In the genomic region with DNA sequence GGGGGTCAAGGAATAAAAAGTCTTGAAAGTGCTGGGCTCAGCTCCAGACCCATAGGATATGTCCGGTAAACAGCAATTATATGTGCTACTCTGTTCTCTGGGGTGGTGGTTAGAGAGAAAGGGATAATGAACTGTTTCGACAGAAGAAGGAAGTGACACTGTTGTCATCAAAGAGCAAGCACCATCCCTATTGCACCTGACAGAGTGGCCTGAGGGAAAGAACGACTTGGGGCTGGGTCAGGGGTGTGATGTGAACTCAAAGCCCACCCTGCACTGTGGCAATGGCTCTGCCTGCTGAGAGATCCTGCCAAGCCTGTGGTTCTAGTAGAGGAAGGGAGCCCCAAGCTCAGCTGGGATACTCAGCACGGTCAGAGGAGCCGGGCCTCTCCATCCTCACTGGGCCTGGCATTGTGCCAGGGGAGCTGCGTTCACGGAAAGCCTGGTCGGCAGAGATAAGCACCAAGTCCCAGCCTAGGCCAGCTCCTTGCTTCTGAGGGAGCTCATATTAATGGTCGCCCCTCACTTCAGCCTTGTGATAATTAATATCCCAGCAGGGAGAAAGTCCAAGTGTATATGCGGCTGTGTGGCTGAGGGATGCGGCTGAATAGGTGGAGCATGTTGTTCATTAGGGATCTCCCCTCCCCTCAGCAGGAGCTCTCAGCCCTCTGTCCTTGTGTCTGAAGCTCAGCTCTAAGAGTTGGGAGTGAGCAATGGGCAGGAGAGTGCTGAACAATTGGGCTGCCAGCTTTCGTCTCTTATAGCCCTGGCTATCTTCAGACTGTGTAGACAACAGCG, we compare ENCODE assay signal across 8 mouse cellular contexts.
DNase-seq lines count a peak whose midpoint lies in the region; ATAC-seq and TF ChIP-seq lines count a peak whose summit lies in the region.

No protein-coding gene starts in this region.

- peak; percentile 70 for DNase-seq in intestine, embryonic 14.5 days (ENCODE audit: low spot score)
- peak; percentile 55 for DNase-seq in heart, postnatal 0 days (ENCODE audit: low spot score)
- no peak for DNase-seq in liver, embryonic 11.5 days (ENCODE audit: low spot score)
- peak; percentile 16 for DNase-seq in midbrain, postnatal 0 days (ENCODE audit: low spot score)
- DNase-seq in layer of hippocampus, postnatal 36 days: no peak
- DNase-seq in yolk sac, embryonic 10.5 days (ENCODE audit: low spot score): no peak

- WGBS in intestine, embryonic 14.5 days: 31% methylated on average over 13 of the region's 13 CpGs
- WGBS in intestine, postnatal 0 days: 29% methylated on average over 13 of the region's 13 CpGs
- WGBS in heart, postnatal 0 days: 20% methylated on average over 13 of the region's 13 CpGs
- WGBS in liver, embryonic 11.5 days: 50% methylated on average over 13 of the region's 13 CpGs
- WGBS in midbrain, postnatal 0 days: 38% methylated on average over 13 of the region's 13 CpGs

- H3K9me3 ChIP-seq in intestine, embryonic 14.5 days (ENCODE audit: control insufficient read depth, low read length): 0 out of 2 replicates have a peak, but pooled peaks cover 3% of the 10 kb centered on the region
- H3K9me3 ChIP-seq in intestine, postnatal 0 days (ENCODE audit: control insufficient read depth): no peaks in the 10 kb centered on the region
- no peaks in the 10 kb centered on the region for H3K9me3 ChIP-seq in heart, postnatal 0 days (replicated peaks; ENCODE audit: control insufficient read depth, low read length)
- H3K9me3 ChIP-seq in liver, embryonic 11.5 days (ENCODE audit: control insufficient read depth, low read length): no peaks in the 10 kb centered on the region
- no peaks in the 10 kb centered on the region for H3K9me3 ChIP-seq in midbrain, postnatal 0 days (ENCODE audit: low read length)

- H3K27ac ChIP-seq in intestine, embryonic 14.5 days (ENCODE audit: low read depth): no peak overlapping the region
- no peak overlapping the region; the same call in 1 of the 2 replicates for H3K27ac ChIP-seq in intestine, postnatal 0 days (ENCODE audit: low read depth, low read length)
- H3K27ac ChIP-seq in heart, postnatal 0 days (ENCODE audit: low read depth): no peak overlapping the region
- H3K27ac ChIP-seq in liver, embryonic 11.5 days (ENCODE audit: low read depth, low read length): no peak overlapping the region
- H3K27ac ChIP-seq in midbrain, postnatal 0 days (ENCODE audit: low read depth, low read length): no peak overlapping the region

- H3K4me3 ChIP-seq in intestine, embryonic 14.5 days (ENCODE audit: low read depth, low read length): no peak overlapping the region
- no peak overlapping the region for H3K4me3 ChIP-seq in intestine, postnatal 0 days (ENCODE audit: low read depth, low read length)
- H3K4me3 ChIP-seq in heart, postnatal 0 days (ENCODE audit: low read depth, low read length): no peak overlapping the region
- H3K4me3 ChIP-seq in liver, embryonic 11.5 days (ENCODE audit: low read depth, low read length): no peak overlapping the region
- no peak overlapping the region for H3K4me3 ChIP-seq in midbrain, postnatal 0 days (ENCODE audit: low read depth, low read length)

- H3K4me2 ChIP-seq in intestine, embryonic 14.5 days (ENCODE audit: low read length): no peak overlapping the region
- H3K4me2 ChIP-seq in intestine, postnatal 0 days (replicated peaks; ENCODE audit: low read depth): no peak overlapping the region
- H3K4me2 ChIP-seq in heart, postnatal 0 days (ENCODE audit: low read depth, low read length): no peak overlapping the region
- no peak overlapping the region for H3K4me2 ChIP-seq in liver, embryonic 11.5 days
- no peak overlapping the region for H3K4me2 ChIP-seq in midbrain, postnatal 0 days (ENCODE audit: low read depth, low read length, poor library complexity, severe bottlenecking)

- no peak for TF ChIP-seq CTCF in intestine, postnatal 0 days (IDR thresholded peaks at IDR 0.05; ENCODE audit: low read depth)
- TF ChIP-seq CTCF in heart, postnatal 0 days (IDR thresholded peaks at IDR 0.05; ENCODE audit: low read depth): no peak
- TF ChIP-seq CTCF in midbrain, postnatal 0 days (IDR thresholded peaks at IDR 0.05): no peak

- H3K4me1 ChIP-seq in intestine, embryonic 14.5 days (replicated peaks; ENCODE audit: control insufficient read depth, insufficient read depth, low read length): 0 out of 2 replicates have a peak, but pooled peaks cover 7% of the 10 kb centered on the region
- H3K4me1 ChIP-seq in intestine, postnatal 0 days (replicated peaks; ENCODE audit: control insufficient read depth, insufficient read depth, low read length): no peaks in the 10 kb centered on the region
- H3K4me1 ChIP-seq in heart, postnatal 0 days (ENCODE audit: control insufficient read depth, insufficient read depth): no peaks in the 10 kb centered on the region
- peaks cover 12% of the 10 kb centered on the region for H3K4me1 ChIP-seq in liver, embryonic 11.5 days (replicated peaks; ENCODE audit: control insufficient read depth, insufficient read depth, low read length)
- H3K4me1 ChIP-seq in midbrain, postnatal 0 days (ENCODE audit: insufficient read depth, low read length): no peaks in the 10 kb centered on the region

- peak; percentile 59; the same call in 1 of the 2 replicates for TF ChIP-seq EP300 in heart, postnatal 0 days (IDR thresholded peaks at IDR 0.05; ENCODE audit: low read depth)

- no peaks in the 10 kb centered on the region for H3K27me3 ChIP-seq in intestine, embryonic 14.5 days (replicated peaks; ENCODE audit: control insufficient read depth, insufficient read depth, low read length)
- H3K27me3 ChIP-seq in intestine, postnatal 0 days (replicated peaks; ENCODE audit: control insufficient read depth, insufficient read depth, low read length): no peaks in the 10 kb centered on the region
- no peaks in the 10 kb centered on the region for H3K27me3 ChIP-seq in heart, postnatal 0 days (ENCODE audit: control insufficient read depth, insufficient read depth, low read length)
- H3K27me3 ChIP-seq in liver, embryonic 11.5 days (replicated peaks; ENCODE audit: control insufficient read depth, insufficient read depth, low read length): no peaks in the 10 kb centered on the region
- 0 out of 2 replicates have a peak, but pooled peaks cover 6% of the 10 kb centered on the region for H3K27me3 ChIP-seq in midbrain, postnatal 0 days (ENCODE audit: insufficient read depth, low read length)

- ATAC-seq in intestine, embryonic 14.5 days (replicated peaks; ENCODE audit: low FRiP score, low TSS enrichment, low read depth): peak; percentile 58; the same call in 1 of the 2 replicates
- ATAC-seq in intestine, postnatal 0 days: no peak; the same call in 1 of the 2 replicates
- ATAC-seq in erythroblast, adult 5-6 weeks (replicated peaks; ENCODE audit: low FRiP score, poor library complexity, severe bottlenecking): peak; percentile 75
- ATAC-seq in heart, postnatal 0 days (ENCODE audit: insufficient read depth, low read depth): peak; percentile 86
- peak; percentile 26; the same call in 1 of the 2 replicates for ATAC-seq in liver, embryonic 11.5 days (replicated peaks; ENCODE audit: low FRiP score)
- ATAC-seq in midbrain, postnatal 0 days (ENCODE audit: low FRiP score): no peak

- H3K36me3 ChIP-seq in intestine, embryonic 14.5 days (ENCODE audit: control insufficient read depth, insufficient read depth, low read length): no peaks in the 10 kb centered on the region
- no peaks in the 10 kb centered on the region for H3K36me3 ChIP-seq in intestine, postnatal 0 days (ENCODE audit: control insufficient read depth, insufficient read depth)
- H3K36me3 ChIP-seq in heart, postnatal 0 days (replicated peaks; ENCODE audit: control insufficient read depth, insufficient read depth, low read length): no peaks in the 10 kb centered on the region
- H3K36me3 ChIP-seq in liver, embryonic 11.5 days (ENCODE audit: control insufficient read depth, insufficient read depth, low read length): no peaks in the 10 kb centered on the region
- H3K36me3 ChIP-seq in midbrain, postnatal 0 days (ENCODE audit: insufficient read depth, low read length): no peaks in the 10 kb centered on the region

- no peak overlapping the region for H3K9ac ChIP-seq in intestine, embryonic 14.5 days (ENCODE audit: low read length)
- no peak overlapping the region for H3K9ac ChIP-seq in intestine, postnatal 0 days (ENCODE audit: low read depth, low read length)
- H3K9ac ChIP-seq in heart, postnatal 0 days (replicated peaks; ENCODE audit: low read depth, low read length): no peak overlapping the region
- no peak overlapping the region for H3K9ac ChIP-seq in liver, embryonic 11.5 days (ENCODE audit: low read depth, low read length)
- H3K9ac ChIP-seq in midbrain, postnatal 0 days (replicated peaks; ENCODE audit: low read length, poor library complexity, severe bottlenecking): no peak overlapping the region

Comparison
In these comparisons a context has a peak if more than half of its experiments do, and no peak if none do; other contexts are left out.
1. ATAC-seq: peak in intestine, embryonic 14.5 days (single experiment), erythroblast, adult 5-6 weeks (single experiment), heart, postnatal 0 days (single experiment) and liver, embryonic 11.5 days (single experiment); none in intestine, postnatal 0 days (single experiment) and midbrain, postnatal 0 days (single experiment).
2. DNase-seq: peak in intestine, embryonic 14.5 days (single experiment), heart, postnatal 0 days (single experiment) and midbrain, postnatal 0 days (single experiment); none in liver, embryonic 11.5 days (single experiment), layer of hippocampus, postnatal 36 days (0 of 2) and yolk sac, embryonic 10.5 days (single experiment).